Mouse (Mus musculus) inflammation-experienced regulatory T-cells, adult 6 months (primary cell): ENCODE measurements around the gene Ptgfr. TPM values are rescaled to one million over a fixed set of nuclear protein-coding genes. Genes with fewer than 3 reads are reported as not detected.

Source experiments
- ATAC-seq: one replicate; pipeline ENCODE4 v1.8.0; 2017
- polyA plus RNA-seq, 3 experiments: library from polyadenylated mRNA; unstranded; fragments of 100-300 nt; shearing (Covaris generic); gene quantifications; one replicate each; pipeline ENCODE4 v1.2.1; 2017

The Ptgfr gene
- not detected for polyA plus RNA-seq

DNA sequence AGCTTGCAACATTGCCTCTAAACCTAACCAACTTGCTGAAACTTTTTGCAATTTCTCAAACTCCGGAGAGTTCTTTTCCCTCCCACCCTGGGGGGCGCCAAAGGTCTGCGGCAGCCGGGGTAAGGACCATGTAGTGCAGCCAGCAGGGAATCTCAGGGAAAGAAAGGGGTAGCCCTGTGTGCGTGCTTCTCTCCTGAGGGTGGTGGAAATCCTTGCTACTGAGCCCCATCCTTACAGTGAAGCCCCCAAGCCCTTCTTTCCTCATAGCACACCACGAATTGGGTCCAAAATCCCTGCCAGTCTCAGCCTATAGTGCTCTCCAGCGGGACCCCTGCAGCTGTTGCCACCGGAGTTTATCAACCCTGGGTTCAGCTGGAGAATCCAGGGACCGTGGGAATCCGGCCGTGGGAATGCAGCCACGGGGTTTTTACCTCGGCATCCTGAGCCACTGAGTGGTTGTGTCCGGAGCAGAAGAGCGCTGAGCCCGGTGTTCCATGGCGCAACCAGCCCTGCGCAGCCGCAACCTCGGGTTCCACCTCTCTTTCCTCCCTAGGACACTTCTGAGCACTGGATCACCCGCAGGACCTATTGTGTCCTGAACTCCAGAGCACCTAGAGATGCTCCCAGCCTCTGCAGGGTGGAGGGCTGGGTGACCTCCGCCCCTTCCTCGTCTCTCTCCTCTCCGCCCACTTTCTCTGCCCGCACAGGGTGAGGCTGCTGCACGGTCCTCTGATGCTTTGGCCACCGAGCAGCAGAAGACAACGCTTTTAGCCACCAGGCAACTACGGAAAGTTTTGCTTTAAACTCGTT, at the start of gene Ptgfr:
Gene Ptgfr (minus strand): TSS at position 760 of the 810 bp plus-strand sequence.
- no peak for ATAC-seq

DNA sequence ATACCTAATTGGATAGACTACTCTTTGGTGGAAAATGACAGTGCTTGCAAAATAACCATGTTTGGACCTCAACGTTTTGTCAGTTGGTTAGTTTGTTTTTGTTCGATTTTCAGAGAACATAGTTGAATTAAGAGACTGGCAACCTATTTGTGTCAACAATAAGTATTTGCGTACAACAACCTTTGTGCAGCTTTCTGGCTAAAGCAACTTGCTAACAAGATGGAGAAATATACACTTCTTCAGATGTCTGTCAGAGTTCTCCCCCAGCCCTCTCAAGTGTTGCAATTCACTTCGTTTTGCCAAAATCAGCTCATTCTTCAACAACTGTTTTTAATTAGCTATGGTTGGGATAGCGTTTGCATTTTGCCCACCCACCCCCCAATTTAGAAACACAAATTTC, 46.5 kb upstream of the Ptgfr start:
- no peak for ATAC-seq

DNA sequence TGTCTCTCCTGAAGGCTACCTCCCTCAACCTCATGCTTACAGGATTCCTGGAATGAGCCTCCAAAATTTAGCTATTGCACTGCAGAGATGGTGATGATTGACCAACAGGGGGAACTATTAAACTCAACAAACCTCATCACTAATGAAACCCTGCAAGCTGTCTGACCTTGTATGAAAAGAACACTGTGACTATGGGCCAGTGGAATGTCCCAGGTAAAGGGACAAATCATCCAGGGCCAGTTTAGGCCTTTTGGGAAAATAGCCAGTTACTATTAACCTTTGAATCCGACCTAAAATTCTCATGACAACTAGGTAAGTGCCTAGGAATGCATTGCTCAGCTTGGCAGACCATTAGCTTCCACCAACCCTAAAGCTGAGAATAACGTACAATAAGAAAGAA, 42.6 kb upstream of the Ptgfr start:
- no peak for ATAC-seq

DNA sequence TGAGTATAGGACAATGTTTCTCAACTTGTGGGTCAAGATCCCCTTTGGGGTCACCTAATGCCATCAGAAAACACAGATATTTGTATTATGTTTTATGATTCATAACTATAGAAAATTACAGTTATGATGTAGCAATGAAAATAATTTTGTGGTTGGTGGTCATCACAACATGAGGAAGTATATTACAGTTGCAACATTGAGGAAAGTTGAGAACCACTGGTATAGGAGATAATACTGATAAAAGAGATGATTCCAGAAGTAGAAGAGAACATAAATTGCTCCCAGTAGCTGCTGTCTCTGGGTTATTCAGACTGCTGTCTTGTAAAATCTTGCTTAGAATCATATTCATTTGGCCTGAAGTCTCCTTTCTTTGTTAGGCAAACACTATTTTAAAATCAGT, 31.5 kb upstream of the Ptgfr start:
- no peak for ATAC-seq

DNA sequence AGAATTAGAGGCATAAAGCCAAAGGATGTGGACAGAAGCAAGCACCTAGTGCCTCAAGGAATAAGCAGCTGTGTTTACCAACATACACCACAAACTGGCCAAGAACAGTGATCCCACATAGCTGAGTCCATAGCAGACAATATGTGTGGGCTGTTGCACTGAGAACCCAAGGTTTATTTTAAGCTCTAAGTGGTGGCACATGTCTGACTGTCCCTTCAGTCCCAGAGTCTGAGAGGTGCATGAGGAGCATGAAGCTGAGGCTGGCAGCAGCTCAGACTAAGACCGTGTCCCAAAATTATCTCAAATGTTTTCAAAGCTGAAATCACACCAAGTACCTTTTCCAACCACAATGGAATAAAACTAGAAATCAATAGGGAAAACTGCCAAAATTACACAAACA, 13.9 kb upstream of the Ptgfr start:
- no peak for ATAC-seq

DNA sequence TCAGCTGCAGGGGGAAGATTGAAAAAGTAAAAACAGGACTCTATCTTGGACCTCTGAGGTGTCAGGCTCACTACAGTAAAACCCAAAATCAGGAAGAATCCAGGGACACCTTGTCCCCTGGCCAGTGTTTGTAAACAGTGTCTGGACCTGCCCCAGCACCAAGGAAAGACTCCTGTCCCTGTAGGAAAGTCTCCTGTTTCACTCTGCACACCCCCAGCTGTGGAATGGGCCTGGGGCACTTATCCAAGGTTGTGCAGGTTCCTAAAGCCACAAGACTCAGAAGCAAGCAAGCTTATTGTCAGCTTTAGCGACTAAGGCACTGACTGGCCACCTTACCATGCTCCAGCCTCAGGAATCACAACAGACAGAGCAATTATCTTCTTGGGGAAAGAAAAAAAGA, 13.2 kb upstream of the Ptgfr start:
- ATAC-seq, result no peak

DNA sequence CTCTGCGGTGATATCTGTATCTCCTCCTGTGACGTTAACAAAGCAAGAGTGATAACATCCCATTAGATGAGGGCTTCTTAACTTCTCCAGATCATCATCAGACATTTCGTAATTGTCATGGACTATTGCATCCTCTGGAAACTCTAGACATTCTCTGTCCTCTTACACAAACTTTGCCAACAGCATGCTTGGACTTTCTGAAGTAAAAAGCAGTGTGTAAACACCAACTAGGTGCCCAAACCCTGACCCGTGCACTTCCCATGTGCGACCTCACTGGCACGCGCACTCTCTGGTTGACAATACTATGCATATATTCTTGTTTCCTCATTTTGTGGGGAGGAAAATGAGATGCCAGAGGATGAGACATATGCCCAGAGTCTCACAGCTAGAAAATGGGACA, 8.9 kb upstream of the Ptgfr start:
- ATAC-seq, result no peak

DNA sequence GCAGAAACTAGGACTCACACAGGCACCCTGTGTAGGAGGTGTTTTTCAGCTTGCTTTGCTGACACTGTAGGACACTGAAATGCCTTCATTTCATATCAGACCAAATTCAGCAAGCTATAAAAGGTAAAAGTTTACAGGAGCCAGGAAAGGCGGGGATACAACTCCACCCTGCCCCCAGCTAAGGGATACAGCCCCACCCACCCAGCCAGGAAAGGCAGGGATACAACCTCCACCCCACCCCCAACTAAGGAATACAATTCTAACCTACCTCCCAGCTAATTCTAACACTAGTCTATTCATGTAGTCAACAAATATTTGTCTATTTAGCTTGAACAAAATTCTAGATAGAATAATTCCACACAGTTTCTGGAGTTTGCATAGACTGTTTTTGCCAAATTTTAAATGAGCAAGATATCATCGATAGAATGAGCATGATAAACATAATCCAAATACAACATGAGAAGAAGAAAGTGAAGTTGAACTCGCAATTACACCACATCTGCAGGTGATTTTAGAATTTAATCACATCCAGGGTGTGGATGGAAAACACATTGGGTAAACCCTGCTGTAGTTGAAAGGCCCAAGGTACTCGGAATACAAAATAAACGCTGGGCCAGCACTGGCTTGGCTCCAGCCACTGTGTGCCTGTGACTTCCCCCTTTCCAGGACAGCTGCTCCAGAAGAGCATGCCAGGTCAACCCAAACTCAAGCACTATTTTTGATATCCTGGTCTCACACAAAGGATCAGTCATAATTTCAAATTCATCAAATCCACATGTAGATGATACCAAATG, 7.1 kb upstream of the Ptgfr start:
- no peak for ATAC-seq

DNA sequence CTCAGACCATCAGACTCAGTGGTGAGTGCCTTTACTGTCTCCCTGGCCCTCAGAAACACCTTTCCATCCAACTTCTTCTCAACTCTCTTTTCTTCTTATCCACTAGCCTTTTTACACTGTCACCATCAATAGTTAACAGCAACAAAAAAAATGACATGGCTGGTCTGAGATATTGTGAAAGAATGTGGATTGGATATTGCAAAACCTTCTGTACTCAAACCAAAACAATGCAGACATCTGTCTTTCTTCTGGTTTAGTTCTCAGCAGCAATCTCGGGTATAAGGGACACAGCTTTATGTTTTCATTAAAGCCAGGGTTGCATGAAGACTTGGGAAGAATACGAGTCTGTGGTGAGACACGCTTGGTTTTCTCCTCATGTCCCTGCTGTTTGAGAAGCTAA, 3.3 kb upstream of the Ptgfr start:
- no peak for ATAC-seq

DNA sequence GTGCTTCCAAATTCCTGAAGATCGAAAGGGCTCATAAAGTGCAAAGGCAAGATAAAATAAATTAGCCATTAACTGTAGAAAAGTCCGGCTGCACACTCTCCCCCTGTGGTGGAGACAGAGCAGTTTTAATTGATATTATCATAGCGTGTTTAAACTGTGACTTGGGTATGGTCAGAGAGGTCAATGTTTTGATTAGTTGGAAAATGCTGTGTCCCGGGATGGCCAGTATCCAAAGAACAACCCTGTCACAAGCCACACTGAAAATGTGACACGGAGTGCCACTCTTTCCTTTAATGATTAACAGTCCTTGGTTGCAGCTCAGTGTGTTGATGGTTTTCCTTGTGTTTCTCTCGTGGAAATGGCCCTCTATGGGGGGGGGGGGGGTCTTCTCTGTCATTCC, 942 bp upstream of the Ptgfr start:
- no peak for ATAC-seq

DNA sequence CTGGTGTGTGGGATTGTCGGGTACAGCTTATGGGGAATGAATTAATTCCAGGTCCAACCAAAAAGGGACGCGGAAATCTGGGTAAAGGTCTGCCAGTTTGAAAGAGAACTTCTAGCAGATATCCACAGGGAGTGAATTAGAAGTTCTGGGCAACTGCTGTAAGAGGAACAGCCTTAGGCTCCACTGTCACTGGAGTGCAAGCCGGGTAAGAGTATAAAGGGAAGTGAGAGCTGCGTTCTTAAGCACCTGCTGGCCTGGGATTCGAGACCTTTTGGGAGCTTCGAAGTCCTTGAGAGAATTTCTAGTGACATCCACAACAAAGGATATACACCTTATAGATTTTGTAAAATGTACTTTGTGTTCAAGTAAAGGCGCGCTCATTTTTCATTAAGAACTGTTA, 319 bp upstream of the Ptgfr start:
- no peak for ATAC-seq

DNA sequence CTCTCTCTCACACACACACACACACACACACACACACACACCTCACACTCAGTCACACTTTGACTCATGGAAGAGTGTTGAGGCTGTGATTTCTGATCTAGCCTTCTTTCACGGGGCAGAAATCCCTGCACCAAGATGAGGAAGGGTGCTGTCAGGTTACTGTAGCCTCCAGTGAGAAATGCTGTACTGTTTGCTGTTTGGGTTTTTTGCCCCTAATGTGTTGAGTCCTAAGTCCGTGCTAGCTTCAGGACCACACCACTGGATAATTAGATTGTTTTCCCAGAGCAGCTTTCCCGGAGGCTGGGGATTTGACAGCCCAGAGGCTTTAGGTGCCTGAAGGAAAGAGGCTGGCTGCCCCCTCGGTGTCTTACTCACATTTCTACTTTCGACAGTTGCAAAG, 979 bp downstream of the Ptgfr start:
- ATAC-seq, result no peak

DNA sequence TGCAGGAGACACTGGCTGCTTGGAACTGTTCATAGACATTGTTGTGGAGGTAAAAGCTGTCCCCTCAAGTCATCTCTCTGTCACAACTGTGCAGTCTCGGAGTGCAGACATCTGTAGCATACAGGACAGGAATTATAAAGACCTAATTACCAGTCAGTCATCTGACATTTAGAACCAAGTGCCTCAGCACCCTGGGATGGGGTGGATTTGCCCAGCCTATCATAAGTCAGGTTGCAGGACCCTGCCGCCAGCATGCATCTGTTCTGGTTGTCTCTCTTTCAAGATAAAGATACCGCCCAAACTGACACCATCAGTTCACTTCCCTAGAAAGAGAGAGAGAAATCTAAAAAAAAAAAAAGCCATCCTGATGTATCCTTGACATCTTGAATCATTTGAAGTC, 1.6 kb downstream of the Ptgfr start:
- ATAC-seq, result no peak

DNA sequence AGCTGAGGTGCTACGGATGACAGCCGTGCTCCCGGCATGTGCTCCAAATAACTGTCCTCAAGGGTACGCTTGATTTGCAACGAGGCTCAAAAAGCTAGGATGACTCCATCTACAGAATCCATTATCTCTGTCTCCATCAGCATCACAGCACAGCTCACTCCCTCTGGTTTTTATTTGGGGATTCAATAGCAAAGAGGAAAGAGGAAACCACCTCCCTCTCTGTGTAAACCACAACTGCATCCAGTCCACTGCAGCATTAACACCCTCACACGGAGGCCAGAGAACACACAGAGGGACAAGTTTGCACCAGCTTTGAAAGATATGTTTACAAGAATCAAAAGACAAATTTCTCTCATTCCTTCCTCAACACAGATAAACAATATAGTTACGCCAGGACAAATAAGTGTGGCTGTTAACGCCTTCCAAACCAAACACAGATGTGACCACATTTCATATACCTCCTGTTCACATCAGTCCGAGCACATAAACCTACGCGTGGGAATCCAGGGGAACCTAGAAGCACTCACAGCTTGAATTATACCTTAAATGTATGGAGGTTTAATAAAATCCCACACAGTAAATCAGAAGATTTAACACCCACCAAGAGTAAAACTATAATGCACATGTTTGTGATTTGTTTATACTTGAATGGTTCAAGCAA, 9.3 kb downstream of the Ptgfr start:
- no peak for ATAC-seq

DNA sequence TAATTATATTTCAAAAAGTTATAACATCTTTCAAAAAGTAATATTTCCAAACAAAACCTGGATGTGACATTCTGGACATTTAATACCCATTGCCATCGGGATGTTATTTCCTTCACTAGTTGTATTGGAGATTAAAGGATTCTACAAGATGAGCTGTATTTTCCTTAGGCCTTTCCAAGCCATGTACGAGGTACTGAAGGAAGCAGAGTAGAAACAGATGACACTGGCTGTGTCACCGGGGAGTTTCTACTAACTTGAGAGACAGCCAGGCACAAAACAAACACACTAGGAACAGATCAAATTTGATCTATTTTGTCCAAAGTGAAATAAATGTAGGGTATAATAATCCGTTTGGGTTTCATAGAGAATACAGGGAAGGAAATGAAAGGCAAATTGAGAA, 17.6 kb downstream of the Ptgfr start:
- ATAC-seq, result no peak

DNA sequence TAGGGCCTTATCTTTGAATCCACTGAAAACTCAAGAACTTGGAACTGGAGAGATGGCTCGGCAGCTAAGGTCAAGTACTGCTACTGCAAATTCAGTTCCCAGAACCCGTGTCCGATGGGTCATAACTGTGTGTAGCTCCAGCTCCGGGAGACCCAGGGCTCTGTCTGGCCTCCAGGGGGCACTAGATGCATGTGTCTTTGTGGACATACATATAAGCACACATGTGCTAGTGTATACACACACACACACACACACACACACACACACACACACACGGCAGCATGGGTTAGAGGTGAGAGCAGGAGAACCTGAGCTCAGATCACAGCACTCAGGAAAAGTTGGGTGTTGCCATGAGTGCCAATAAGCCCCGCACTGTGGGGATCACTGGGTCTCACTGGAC, 19.2 kb downstream of the Ptgfr start:
- ATAC-seq, result no peak

DNA sequence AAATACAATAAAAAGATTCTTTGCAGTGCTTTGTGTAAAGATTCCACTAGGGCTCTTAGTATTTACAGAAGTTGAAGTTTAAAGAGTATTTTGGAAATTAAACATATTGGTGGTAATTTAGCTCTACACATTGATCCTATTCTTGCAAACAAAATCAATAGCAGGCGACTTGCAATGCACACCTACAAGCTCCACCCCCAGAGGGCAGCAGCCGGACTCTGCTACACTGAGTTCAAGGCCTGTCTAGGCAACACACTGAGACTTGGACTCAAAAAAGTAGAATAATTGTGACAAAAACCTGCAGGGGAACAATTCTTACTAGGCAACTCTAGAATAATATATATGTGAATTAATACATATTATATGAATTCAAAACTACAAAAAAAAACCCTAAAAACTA, 28.8 kb downstream of the Ptgfr start:
- ATAC-seq, result no peak

DNA sequence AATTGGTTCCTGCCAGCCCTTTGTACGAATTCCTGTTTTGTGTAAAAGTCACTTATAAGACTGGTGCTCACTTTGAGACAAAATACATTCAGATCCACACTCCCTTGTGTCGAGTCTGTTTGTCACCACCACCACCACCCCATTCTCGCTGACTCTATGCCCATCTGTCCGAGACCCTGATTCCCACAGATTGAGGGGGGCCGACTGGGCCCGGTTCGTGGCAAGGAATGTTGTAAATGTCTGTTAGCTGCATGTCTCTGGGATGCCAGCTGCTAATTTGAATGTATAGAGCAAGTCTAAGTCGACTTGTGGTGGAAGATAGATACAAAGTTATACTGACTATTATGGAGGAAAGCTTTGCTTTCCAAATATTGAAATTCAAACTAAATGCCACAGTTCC, 48.8 kb downstream of the Ptgfr start:
- no peak for ATAC-seq

DNA sequence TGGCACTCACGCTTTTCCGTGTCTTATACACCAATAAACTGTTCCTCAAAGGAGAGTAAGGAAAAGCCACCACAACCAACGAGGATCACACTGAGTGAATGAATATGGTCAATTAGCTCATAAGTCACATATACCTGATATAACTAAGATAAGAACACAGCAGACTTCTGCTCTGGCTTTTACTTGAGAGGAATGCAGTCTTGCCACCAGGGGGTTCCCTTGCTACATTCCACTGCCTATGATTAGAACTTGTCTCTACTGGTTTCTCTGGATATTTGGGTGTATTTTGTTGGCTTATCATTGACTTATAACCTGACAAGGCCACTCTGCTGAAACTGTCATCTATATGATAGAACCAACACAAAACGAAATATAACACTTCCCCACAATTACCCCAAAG, 62.3 kb downstream of the Ptgfr start:
- no peak for ATAC-seq

DNA sequence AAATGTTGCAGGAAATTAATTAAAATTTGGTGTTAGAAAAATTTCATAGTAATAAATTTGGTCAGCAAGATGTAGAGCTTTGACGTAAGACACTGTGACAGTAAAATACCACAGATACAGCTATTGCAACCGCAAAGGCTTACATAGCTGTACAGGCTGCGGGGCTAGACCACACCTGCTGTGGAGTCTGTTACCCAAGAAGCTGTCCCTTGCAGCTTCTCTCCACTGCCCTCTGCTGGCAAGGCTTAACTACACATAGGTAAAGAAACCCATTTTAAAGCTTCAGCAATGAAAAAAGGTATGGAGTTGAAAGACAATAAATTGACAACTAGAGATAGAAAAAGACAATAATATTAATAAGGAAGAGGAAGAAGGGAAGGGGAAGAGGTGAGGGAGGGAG, 66.4 kb downstream of the Ptgfr start:
- peak; percentile 63 for ATAC-seq

DNA sequence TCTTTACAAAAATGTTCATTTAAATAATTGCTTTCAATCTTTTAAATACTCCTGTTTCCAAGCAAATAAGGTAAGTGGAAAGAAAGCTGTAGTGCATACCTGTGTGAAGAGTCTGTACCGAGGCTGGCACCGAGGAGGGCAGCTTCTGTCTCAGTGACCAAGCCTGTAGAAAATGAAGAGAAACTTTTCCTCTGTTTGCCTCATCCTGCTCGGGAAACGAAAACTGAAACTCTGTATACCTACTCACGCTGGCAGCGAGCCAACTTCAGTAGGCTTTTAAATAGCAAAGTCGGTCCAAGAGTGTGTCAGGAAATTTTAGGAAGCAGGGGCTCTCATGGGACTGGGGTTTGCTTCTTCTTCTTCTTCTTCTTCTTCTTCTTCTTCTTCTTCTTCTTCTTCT, 87.7 kb downstream of the Ptgfr start, which contains the start of gene Ifi44:
Gene Ifi44 (minus strand): TSS at position 224 of the 400 bp plus-strand sequence.
- peak; percentile 38 for ATAC-seq

DNA sequence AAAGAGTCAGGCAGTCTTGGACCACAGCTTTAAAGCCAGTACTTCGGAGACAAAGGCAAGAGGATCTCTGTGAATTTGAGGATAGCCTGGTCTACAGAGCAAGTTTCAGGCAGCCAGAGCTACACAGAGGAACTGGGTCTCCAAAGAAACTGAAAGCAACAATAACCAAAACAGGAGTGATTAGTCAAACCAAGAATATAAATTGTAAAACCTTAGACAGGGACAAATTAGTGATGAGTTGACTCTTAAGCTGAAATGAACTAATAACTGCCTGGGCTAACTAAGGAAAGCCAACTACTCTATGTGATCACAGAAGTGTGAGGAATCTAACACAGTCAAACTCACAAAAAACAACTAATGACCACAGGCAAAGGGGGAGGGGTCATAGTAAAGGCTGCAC, 88.9 kb downstream of the Ptgfr start:
- ATAC-seq, result no peak
